Mouse (Mus musculus): ENCODE measurements around the gene Hmgb1. TPM values are rescaled to one million over a fixed set of nuclear protein-coding genes. Genes with fewer than 3 reads are reported as not detected.
A peak's percentile ranks its signal among the peaks of the same experiment; 100 is the strongest.

Gene Hmgb1
- total RNA-seq, 2 experiments from 2014 or later = 99.8 to 112 TPM

DNA sequence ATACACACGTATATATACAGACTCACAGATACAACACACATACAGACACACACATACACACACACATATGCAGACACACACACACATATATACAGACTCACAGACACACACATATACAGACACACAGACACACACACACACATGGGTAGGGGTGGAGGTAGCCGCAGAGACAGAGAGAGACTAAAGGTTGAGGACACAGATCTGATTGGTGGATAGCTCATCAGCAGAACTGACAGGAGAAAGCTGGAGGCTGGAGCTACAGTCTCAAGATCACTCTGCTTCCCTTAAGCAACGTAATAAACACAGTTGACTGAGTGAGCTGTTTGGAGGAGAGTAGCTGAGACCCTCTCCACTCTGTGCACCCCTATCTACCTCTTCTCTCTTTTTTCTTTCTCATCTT lies 75.1 kb downstream of the Hmgb1 start:
- no peak for TF ChIP-seq CTCF (IDR thresholded peaks at IDR 0.05)
- no peak for DNase-seq
- intact Hi-C loops (cut with DNase I) = no loop called here
- no peak overlapping the region for H3K27ac ChIP-seq
- no peak overlapping the region for H3K4me3 ChIP-seq

DNA sequence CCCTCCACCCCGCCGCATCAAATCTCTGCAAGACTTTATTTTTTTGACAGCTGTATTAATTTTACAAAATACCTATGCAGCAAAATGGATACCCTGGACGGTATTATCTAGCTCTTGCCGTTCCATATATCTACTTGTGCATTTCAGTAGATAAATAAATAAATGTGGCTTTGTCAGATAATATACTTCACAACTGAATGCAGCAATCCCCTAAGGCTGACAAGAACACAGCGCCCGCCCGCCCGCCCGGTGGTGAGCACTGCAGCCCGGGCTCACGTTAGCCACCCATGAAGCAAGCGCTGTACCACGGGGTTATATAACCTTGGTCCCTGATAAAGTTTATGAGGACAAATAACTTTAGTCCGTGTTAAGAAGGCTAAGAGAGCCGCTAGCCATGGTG lies 76.1 kb downstream of the Hmgb1 start:
- no peak overlapping the region for H3K4me3 ChIP-seq
- no peak for TF ChIP-seq CTCF (IDR thresholded peaks at IDR 0.05)
- no peak for DNase-seq
- no peak overlapping the region for H3K27ac ChIP-seq
- intact Hi-C loops (cut with DNase I) = no loop called here

DNA sequence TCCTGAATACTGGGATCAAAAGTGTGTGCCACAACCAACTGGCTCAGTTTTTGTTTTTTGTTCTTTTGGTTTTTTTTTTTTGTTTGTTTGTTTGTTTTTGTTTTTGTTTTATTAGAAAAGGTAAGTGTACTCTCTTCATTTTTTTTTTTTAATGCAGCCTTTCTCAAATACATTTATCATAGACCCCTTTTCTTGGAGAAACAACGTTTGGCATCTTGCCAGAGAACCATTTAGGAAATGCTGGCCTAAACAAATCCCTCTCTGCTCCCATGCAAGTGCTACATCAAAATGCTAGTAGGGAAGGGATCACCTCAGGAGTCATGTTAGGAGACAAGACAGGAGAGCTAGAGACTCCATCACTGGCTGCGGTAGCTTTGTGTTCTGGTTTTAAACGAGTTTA lies 76.7 kb downstream of the Hmgb1 start:
- Histone ChIP-seq H3K4me3 (no peak overlapping the region), H3K27ac (no peak overlapping the region)
- intact Hi-C loops (cut with DNase I) = no loop called here
- TF ChIP-seq CTCF (IDR thresholded peaks at IDR 0.05) = no peak
- no peak for DNase-seq

DNA sequence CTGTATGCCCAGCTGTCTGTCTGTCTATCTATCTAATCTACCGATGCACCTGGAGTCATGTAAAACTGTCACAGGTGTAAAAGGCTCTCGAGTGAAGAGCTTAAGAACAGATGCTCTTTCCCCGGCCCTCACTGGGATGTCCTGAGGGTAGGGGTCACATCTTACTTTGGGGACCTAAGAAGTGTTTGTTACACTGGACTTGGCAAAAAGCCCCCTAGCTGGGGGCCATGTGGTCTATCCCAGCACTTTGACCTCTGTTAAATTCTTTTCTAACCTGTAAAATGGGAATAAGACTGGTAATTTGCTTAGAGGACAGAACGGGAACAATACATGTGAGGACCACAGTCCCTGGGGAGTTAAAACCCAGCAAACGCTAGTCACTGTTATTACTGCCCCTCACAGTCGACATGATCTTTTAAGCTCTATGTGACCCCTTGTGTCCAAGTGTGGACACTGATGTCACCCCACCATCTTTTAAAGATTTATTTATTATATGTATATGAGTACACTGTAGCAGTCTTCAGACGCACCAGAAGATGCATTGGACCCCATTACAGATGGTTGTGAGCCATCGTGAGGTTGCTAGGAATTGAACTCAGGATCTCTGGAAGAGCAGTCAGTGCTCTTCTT lies 80.1 kb downstream of the Hmgb1 start:
- Histone ChIP-seq H3K27ac (no peak overlapping the region), H3K4me3 (no peak overlapping the region)
- DNase-seq = no peak
- no peak for TF ChIP-seq CTCF (IDR thresholded peaks at IDR 0.05)
- intact Hi-C loops (cut with DNase I) = no loop called here

DNA sequence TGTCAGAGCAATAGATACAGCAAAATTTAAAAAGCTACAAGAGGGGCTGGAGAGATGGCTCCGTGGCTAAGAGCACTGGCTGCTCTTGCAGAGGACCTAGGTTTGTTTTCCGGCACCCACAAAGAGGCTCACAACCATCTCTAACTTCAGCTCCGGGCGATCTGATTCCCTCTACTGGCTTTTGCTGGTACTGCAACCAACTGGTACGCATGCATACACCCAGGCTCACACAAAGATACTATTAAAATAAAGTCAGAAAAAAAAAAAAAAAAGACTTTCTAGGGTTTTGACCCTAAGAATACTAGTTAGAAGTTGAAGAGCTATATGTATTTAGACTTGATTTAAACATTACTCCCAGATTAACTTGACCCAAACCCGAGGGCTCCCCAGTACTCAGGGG lies 82.4 kb downstream of the Hmgb1 start:
- H3K4me3 ChIP-seq = no peak overlapping the region
- intact Hi-C loops (cut with DNase I) = no loop called here
- peak; percentile 23; the same call in 1 of the 2 replicates for TF ChIP-seq CTCF (IDR thresholded peaks at IDR 0.05)
- DNase-seq = no peak
- H3K27ac ChIP-seq = no peak overlapping the region

DNA sequence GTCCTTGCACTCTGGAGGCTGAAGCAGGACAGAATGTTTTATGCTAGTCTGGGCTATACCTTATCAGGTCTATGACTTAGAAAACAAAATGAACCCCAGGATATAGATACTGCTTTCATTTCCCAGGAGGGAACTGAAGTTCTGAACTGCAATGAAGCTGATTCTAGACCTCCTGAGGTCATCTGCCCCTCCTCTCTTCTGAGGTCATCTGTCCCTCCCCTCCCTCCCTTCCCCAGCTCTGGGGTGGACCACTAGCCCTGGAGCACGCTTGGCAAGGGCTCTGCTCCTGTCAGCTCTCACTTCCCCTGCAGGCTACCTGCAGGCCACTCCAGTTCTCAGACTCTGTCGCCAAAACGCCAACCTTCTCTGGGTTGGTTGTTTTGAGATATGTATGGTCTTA lies 84.2 kb downstream of the Hmgb1 start:
- Histone ChIP-seq H3K27ac (no peak overlapping the region), H3K4me3 (no peak overlapping the region)
- DNase-seq = no peak
- no peak for TF ChIP-seq CTCF (IDR thresholded peaks at IDR 0.05)
- intact Hi-C loops (cut with DNase I) = no loop called here

DNA sequence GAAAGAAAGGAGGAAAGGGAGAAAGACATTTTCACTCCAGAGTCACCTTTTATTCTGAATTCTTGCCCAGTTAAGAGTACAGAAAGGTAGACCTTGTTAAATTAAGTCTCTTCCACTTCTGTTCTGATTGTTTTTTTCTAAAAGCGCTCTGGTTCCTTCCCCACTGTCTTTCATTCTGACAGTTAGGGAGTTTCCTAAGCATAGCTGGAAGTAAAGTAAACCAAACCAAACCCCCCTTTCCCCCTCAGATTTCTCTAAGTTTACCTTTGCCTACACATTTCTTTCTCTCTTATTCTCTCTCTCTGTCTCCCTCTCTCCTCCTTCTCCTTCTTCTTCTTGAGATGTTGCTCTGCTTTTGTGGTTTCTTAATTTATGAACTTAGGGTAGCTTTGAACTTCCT lies 85.3 kb downstream of the Hmgb1 start:
- intact Hi-C loops (cut with DNase I) = no loop called here
- Histone ChIP-seq H3K27ac (no peak overlapping the region), H3K4me3 (no peak overlapping the region)
- no peak for DNase-seq
- no peak for TF ChIP-seq CTCF (IDR thresholded peaks at IDR 0.05)

DNA sequence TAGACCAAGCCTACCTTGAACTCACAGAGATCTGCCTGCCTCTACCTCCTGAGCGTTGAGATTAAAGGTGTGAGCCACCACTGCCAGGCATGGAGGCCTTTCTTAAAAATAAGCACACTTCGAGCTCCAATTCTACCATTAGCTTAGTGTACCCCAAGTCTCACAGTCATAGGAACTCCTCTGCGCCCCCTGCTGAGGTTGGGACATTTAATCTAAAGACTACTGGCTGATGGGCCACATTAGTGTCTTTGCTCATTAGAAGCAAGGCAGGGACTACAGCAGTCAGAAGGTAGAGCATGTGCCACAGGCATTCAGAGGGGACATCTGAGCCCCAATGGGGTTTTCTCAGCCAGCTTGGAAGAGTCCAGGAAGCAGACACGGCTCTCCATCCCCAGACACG lies 86.4 kb downstream of the Hmgb1 start:
- DNase-seq = no peak
- intact Hi-C loops (cut with DNase I) = no loop called here
- Histone ChIP-seq H3K27ac (no peak overlapping the region), H3K4me3 (no peak overlapping the region)
- no peak for TF ChIP-seq CTCF (IDR thresholded peaks at IDR 0.05)

DNA sequence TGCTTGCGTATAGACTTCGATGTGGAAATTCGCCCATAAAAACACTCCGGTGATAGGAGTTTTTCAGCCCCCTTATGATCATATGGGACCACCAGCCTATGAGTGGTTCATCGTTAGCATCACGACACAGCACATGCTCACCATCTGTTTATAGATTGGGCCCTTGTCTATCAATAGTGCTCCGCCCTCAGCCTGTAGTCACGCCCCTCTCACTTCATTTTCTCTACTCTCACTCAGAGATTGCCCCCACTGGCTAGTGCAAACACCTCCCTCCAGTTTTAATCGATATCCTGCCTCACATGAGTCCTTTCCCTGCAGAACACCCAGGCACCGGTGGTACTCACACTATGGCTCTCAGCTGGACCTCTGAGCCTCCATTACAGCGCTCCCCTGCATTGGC lies 88.0 kb downstream of the Hmgb1 start:
- no peak for TF ChIP-seq CTCF (IDR thresholded peaks at IDR 0.05)
- intact Hi-C loops (cut with DNase I) = no loop called here
- Histone ChIP-seq H3K27ac (no peak overlapping the region), H3K4me3 (no peak overlapping the region)
- no peak for DNase-seq

DNA sequence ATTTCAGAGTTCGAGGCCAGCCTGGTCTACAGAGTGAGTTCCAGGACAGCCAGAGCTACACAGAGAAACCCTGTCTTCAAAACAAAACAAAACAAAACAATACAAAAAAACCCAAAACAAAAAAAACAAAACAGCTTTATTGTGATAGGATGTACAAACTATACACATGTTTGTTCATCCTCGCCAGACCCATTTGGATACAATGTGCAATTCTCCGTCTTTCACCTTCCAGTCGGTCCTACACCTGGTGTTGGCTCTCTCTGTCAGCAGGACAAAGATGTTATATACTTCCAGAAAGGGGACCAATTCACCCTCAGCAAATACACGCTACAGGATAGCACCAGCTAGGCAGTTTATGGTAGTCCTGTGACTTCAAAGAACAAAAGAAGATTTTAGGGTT lies 91.4 kb downstream of the Hmgb1 start:
- TF ChIP-seq CTCF (IDR thresholded peaks at IDR 0.05) = no peak
- no peak overlapping the region for H3K27ac ChIP-seq
- DNase-seq = no peak
- H3K4me3 ChIP-seq = no peak overlapping the region
- intact Hi-C loops (cut with DNase I) = no loop called here

DNA sequence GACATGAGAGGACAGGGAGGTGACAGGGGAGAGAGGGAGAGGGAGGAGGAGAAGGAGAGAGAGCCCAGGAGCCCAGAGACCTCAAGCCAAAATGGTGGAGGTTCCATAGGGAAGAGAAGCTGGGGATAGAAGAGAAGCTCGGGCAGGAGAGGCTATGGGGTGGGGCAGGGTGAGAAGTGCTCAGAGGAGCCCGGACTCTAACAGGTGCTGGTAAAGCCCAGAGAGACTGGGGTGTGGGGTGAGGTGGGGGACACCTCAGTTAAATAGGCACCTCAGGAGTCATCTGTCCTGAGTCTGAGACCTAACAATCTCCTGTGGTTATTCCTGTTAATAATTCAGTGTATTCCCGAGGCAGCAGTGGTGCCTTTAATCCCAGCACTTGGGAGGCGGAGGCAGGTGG lies 91.8 kb downstream of the Hmgb1 start:
- intact Hi-C loops (cut with DNase I) = no loop called here
- DNase-seq = no peak
- TF ChIP-seq CTCF (IDR thresholded peaks at IDR 0.05) = no peak
- H3K27ac ChIP-seq = no peak overlapping the region
- no peak overlapping the region for H3K4me3 ChIP-seq

DNA sequence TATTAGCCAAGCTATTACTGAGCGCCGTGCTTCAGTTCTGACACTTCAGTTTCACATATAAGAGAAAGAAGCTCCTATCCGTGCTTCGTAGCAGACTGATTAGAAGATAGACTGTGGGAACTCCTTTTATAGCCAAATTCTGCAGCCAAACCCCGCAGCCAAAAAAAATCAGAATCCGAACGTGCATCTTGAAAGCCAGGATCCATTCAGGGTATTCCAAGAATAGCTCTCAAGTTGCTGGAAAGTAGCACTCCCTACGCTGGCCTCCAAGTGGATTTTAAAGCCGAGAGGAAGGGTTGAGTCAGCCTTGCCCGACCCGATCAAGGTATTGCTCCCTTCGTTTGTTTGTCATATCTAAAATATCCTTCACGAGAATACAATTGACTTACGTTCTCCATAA lies 93.0 kb downstream of the Hmgb1 start:
- Histone ChIP-seq H3K4me3 (peak overlapping the region; percentile 28; the same call in 1 of the 2 replicates), H3K27ac (no peak overlapping the region)
- TF ChIP-seq CTCF (IDR thresholded peaks at IDR 0.05) = no peak
- DNase-seq = no peak
- intact Hi-C loops (cut with DNase I) = no loop called here

DNA sequence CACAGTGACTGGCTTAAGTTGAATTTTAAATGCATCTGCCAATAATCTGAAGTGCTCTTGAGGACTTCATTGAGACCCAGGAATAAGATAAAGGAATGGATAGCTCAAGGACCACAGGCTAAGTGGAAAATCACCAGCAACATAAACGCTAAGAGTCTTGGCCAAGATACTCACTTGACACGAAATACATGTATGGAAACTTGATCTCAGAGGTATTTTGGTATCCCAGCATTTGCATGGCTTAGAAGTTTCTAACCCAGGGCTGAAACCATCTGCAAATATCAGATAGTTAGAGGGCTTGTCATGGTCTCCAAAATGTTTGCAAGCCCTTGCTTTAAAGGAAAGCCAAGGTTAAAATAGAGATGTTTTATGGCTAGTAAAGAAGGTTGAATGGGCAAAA lies 94.4 kb downstream of the Hmgb1 start:
- intact Hi-C loops (cut with DNase I) = no loop called here
- DNase-seq = no peak
- H3K27ac ChIP-seq = no peak overlapping the region
- no peak overlapping the region for H3K4me3 ChIP-seq
- no peak for TF ChIP-seq CTCF (IDR thresholded peaks at IDR 0.05)

DNA sequence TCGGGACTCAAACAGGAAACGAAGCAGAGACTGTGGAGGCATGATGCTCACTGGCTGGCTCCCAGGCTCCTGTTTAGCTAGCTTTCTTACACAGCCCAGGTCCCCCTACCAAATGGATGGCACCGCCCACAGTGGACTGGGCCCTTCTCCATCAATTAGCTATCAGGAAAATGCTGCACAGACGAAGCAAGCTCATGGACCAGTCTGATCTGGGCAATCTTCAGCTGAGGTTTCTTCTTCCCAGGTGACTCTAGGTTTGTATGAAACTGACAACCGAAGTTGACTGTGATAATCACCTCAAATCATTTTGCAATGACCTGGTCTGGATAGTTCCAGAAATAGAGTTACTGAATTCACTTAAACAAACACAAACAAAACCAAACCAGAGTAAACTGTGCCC lies 94.8 kb downstream of the Hmgb1 start:
- Histone ChIP-seq H3K27ac (no peak overlapping the region), H3K4me3 (no peak overlapping the region)
- no peak for DNase-seq
- TF ChIP-seq CTCF (IDR thresholded peaks at IDR 0.05) = no peak
- intact Hi-C loops (cut with DNase I) = no loop called here

Measured in gastrocnemius, adult 2 months (tissue).